Comparison of ENCODE assay signal across 18 mouse cellular contexts in genomic region chr10:57499414-57500156, GRCm38 (mm10). TPM values are rescaled to one million over a fixed set of nuclear protein-coding genes. Genes with fewer than 3 reads are reported as not detected.
DNase-seq lines count a peak whose midpoint lies in the region; ATAC-seq and TF ChIP-seq lines count a peak whose summit lies in the region.
"Had no signal": no experiment of that assay in that cellular context is flagged by ENCODE, and none has a peak within 500 bp of the region (broad histone marks: within the 10 kb centered on the region; RNA-seq: fewer than 3 reads in every experiment).

No protein-coding gene starts in this region.

- H3K4me1 ChIP-seq in kidney, postnatal 0 days (replicated peaks; ENCODE audit: insufficient read depth, low read length): no peaks in the 10 kb centered on the region
- no peaks in the 10 kb centered on the region for H3K4me1 ChIP-seq in liver, embryonic 12.5 days
- H3K4me1 ChIP-seq in stomach, postnatal 0 days (replicated peaks; ENCODE audit: control insufficient read depth, insufficient read depth): no peaks in the 10 kb centered on the region
- no peaks in the 10 kb centered on the region for H3K4me1 ChIP-seq in hindbrain, embryonic 10.5 days (replicated peaks)
- H3K4me1 ChIP-seq: limb, embryonic 15.5 days; midbrain, embryonic 12.5 days had no signal

- no peak overlapping the region for H3K27ac ChIP-seq in kidney, postnatal 0 days
- H3K27ac ChIP-seq in liver, embryonic 12.5 days: 0 out of 2 replicates have a peak overlapping the region, but pooled peaks have one; percentile 40
- no peak overlapping the region for H3K27ac ChIP-seq in stomach, postnatal 0 days (replicated peaks)
- H3K27ac ChIP-seq in hindbrain, embryonic 10.5 days: no peak overlapping the region
- H3K27ac ChIP-seq: limb, embryonic 15.5 days; midbrain, embryonic 12.5 days had no signal

- peak; percentile 40 for DNase-seq in gastrocnemius, adult 18-20 months (ENCODE audit: low spot score)
- DNase-seq in gastrocnemius, postnatal 10 days: no peak
- DNase-seq in kidney, postnatal 0 days (ENCODE audit: low spot score): peak; percentile 15
- DNase-seq in kidney, adult 11 months: no peak
- DNase-seq in stomach, postnatal 0 days (ENCODE audit: low spot score): no peak
- no peak for DNase-seq in lung, postnatal 10 days
- no peak for DNase-seq in hindbrain, embryonic 10.5 days (ENCODE audit: low spot score)
- DNase-seq: cerebellum, adult 11-12 months; cerebellum, postnatal 36 days; kidney, postnatal 10 days; layer of hippocampus, adult 9-11 months; lung, postnatal 36 days; right cerebral cortex, adult 18-20 months; spleen, adult 18-20 months; thymus, postnatal 4 days had no signal

- no peak overlapping the region for H3K4me2 ChIP-seq in kidney, postnatal 0 days (ENCODE audit: low read length)
- no peak overlapping the region for H3K4me2 ChIP-seq in liver, embryonic 12.5 days
- H3K4me2 ChIP-seq in stomach, postnatal 0 days (replicated peaks; ENCODE audit: low read depth): no peak overlapping the region
- H3K4me2 ChIP-seq: limb, embryonic 15.5 days; midbrain, embryonic 12.5 days had no signal

- 70% methylated on average over 9 of the region's 9 CpGs for WGBS in kidney, postnatal 0 days
- WGBS in liver, embryonic 12.5 days (ENCODE audit: insufficient replicate concordance): 64% methylated on average over 9 of the region's 9 CpGs
- 59% methylated on average over 9 of the region's 9 CpGs for WGBS in stomach, postnatal 0 days
- 92% methylated on average over 9 of the region's 9 CpGs for WGBS in hindbrain, embryonic 10.5 days

- no peaks in the 10 kb centered on the region for H3K27me3 ChIP-seq in kidney, postnatal 0 days (ENCODE audit: insufficient read depth, low read length)
- H3K27me3 ChIP-seq in liver, embryonic 12.5 days (replicated peaks): no peaks in the 10 kb centered on the region
- no peaks in the 10 kb centered on the region for H3K27me3 ChIP-seq in stomach, postnatal 0 days (ENCODE audit: control insufficient read depth, insufficient read depth, low read length)
- H3K27me3 ChIP-seq in hindbrain, embryonic 10.5 days (ENCODE audit: insufficient read depth, poor library complexity, severe bottlenecking): no peaks in the 10 kb centered on the region
- H3K27me3 ChIP-seq: limb, embryonic 15.5 days; midbrain, embryonic 12.5 days had no signal

- ATAC-seq in kidney, postnatal 0 days (replicated peaks; ENCODE audit: low FRiP score, low read depth): no peak
- peak; percentile 68 for ATAC-seq in liver, embryonic 12.5 days
- ATAC-seq in stomach, postnatal 0 days (ENCODE audit: low FRiP score, low TSS enrichment): peak; percentile 76; the same call in 1 of the 2 replicates

- no peaks in the 10 kb centered on the region for H3K36me3 ChIP-seq in kidney, postnatal 0 days (ENCODE audit: insufficient read depth, low read length)
- peaks cover 4% of the 10 kb centered on the region; the same call in 1 of the 2 replicates for H3K36me3 ChIP-seq in liver, embryonic 12.5 days
- no peaks in the 10 kb centered on the region for H3K36me3 ChIP-seq in stomach, postnatal 0 days (ENCODE audit: control insufficient read depth, insufficient read depth, low read length)
- H3K36me3 ChIP-seq in hindbrain, embryonic 10.5 days: peaks cover 79% of the 10 kb centered on the region

- no peak for TF ChIP-seq EP300 in stomach, postnatal 0 days (optimal IDR thresholded peaks at IDR 0.05)

- TF ChIP-seq CTCF in kidney, postnatal 0 days (IDR thresholded peaks at IDR 0.05; ENCODE audit: low read depth): no peak
- TF ChIP-seq CTCF in stomach, postnatal 0 days (IDR thresholded peaks at IDR 0.05; ENCODE audit: low read depth): no peak

- H3K4me3 ChIP-seq in kidney, postnatal 0 days (replicated peaks; ENCODE audit: low read depth, low read length): no peak overlapping the region
- H3K4me3 ChIP-seq in liver, embryonic 12.5 days: no peak overlapping the region
- no peak overlapping the region for H3K4me3 ChIP-seq in stomach, postnatal 0 days (ENCODE audit: low read depth, low read length)
- H3K4me3 ChIP-seq in hindbrain, embryonic 10.5 days: no peak overlapping the region
- H3K4me3 ChIP-seq: limb, embryonic 15.5 days; midbrain, embryonic 12.5 days had no signal

- no peak overlapping the region for H3K9ac ChIP-seq in kidney, postnatal 0 days (ENCODE audit: low read depth, low read length)
- H3K9ac ChIP-seq in liver, embryonic 12.5 days: no peak overlapping the region
- no peak overlapping the region for H3K9ac ChIP-seq in stomach, postnatal 0 days (ENCODE audit: low read length)
- H3K9ac ChIP-seq: limb, embryonic 15.5 days; midbrain, embryonic 12.5 days had no signal

- no peaks in the 10 kb centered on the region for H3K9me3 ChIP-seq in kidney, postnatal 0 days (replicated peaks; ENCODE audit: low read length)
- H3K9me3 ChIP-seq in liver, embryonic 12.5 days (replicated peaks): no peaks in the 10 kb centered on the region
- no peaks in the 10 kb centered on the region for H3K9me3 ChIP-seq in stomach, postnatal 0 days (ENCODE audit: control insufficient read depth, low read length)
- no peaks in the 10 kb centered on the region for H3K9me3 ChIP-seq in hindbrain, embryonic 10.5 days
- H3K9me3 ChIP-seq: limb, embryonic 15.5 days; midbrain, embryonic 12.5 days had no signal

RNA-seq across cellular contexts. Expression of gene Hsf2, which starts 13.4 kb away (rescaled TPM):
- total RNA-seq in gastrocnemius, adult 18-20 months (2021): 10 to 100 TPM; 18.1 to 23.6 TPM
- total RNA-seq in gastrocnemius, postnatal 10 days (2021): 10 to 100 TPM; 30.5 to 35.7 TPM
- 26.2 and 27.8 TPM in 2 replicates for polyA plus RNA-seq in kidney, postnatal 0 days (2015; fragmentation: Nextera tagmentation; extraction: Ambion mirVana)
- polyA plus RNA-seq in liver, embryonic 12.5 days (2016; fragmentation: Nextera tagmentation; extraction: Ambion mirVana): 10.5 and 10.7 TPM in 2 replicates
- polyA plus RNA-seq in stomach, postnatal 0 days (2015; fragmentation: Nextera tagmentation; extraction: Ambion mirVana): 11.2 and 12.7 TPM in 2 replicates
- 58.6 and 59.9 TPM in 2 replicates for polyA plus RNA-seq in hindbrain, embryonic 10.5 days (2016; fragmentation: Nextera tagmentation; extraction: Ambion mirVana)

RNA-seq across cellular contexts. Expression of gene Serinc1, which starts 32.7 kb away (rescaled TPM):
- 100 to 1,000 TPM; 184 to 191 TPM for total RNA-seq in gastrocnemius, adult 18-20 months (2021)
- total RNA-seq in gastrocnemius, postnatal 10 days (2021): 100 to 1,000 TPM; 170 to 176 TPM
- polyA plus RNA-seq in kidney, postnatal 0 days (2015; fragmentation: Nextera tagmentation; extraction: Ambion mirVana): 148 and 155 TPM in 2 replicates
- 75.5 and 77.4 TPM in 2 replicates for polyA plus RNA-seq in liver, embryonic 12.5 days (2016; fragmentation: Nextera tagmentation; extraction: Ambion mirVana)
- polyA plus RNA-seq in stomach, postnatal 0 days (2015; fragmentation: Nextera tagmentation; extraction: Ambion mirVana): 84.0 and 86.5 TPM in 2 replicates
- polyA plus RNA-seq in hindbrain, embryonic 10.5 days (2016; fragmentation: Nextera tagmentation; extraction: Ambion mirVana): 135 and 142 TPM in 2 replicates

Comparison
In these comparisons a context has a peak if more than half of its experiments do, and no peak if none do; other contexts are left out.
1. DNase-seq: peak in gastrocnemius, adult 18-20 months (single experiment) and kidney, postnatal 0 days (single experiment); none in gastrocnemius, postnatal 10 days (single experiment), kidney, adult 11 months (single experiment), stomach, postnatal 0 days (single experiment), lung, postnatal 10 days (single experiment) and hindbrain, embryonic 10.5 days (single experiment).